Mouse (Mus musculus): ENCODE measurements around the gene Supt20.

Supt20 gene

GRCm38 (mm10) chr3:54708972-54709371 lies 16.4 kb downstream of the Supt20 start:
- DNase-seq, result no peak

DNA sequence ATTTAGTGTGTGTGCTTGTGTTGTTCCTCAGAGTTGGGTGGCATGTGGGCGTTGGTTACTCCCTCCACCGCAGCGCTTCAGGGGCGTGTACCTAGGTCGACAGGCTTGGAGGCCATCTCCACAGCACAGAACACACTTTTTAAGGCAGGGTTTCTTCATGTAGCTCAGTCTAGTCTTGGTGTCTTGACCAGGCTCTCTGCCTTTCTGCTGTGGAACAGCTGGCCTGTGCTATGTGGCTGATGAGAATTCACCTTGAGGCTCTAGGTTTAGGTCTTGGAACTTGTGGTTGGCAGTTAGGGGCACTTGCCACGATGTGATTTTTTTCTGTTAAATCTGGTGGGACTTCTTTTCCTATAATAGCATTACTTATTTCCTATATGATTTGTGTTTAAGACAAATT lies 21.6 kb downstream of the Supt20 start, which contains the start of gene Gm21958:
Gm21958 (minus strand) TSS at position 101 of the 400 bp plus-strand sequence.
- DNase-seq, result no peak

GRCm38 (mm10) chr3:54715461-54715860 lies 22.9 kb downstream of the Supt20 start:
- DNase-seq, result no peak

DNA sequence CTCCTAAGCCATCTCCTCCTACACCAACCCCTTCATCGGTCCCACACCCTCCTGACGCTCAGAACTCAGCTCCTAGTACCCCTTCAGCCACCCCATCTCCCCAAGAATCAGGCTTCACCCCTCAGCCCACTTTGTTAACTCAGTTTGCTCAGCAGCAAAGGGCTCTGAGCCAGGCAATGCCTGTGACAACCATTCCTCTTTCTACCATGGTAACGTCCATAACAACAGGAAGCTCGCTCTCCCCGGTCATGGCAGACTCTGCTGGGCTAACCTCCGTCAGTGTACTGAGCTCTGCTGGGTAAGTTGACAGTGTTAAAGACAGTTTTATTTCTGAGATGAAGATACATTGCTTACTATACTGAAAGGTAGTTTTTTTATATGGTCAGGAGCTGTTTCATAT lies 24.7 kb downstream of the Supt20 start:
- DNase-seq, result no peak

DNA sequence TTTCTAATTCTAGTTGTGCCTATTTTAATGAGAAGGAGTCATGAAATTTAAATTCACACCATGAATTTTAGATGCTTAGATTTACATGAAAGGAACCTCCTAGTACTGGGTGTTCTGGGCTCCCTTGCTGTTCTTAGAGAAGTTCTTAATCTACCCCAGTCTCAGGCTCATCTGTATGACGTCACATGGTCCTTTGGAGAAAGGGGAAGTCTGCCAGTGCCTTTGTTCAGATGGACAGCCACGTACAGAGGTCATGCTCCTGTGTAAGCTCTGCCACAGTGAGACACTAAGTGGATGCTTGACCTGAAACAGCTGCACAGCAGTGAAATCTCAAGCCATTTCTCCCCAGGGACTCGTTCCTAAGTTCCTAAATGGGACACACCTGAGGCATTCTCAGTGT lies 26.3 kb downstream of the Supt20 start:
- DNase-seq, result no peak

DNA sequence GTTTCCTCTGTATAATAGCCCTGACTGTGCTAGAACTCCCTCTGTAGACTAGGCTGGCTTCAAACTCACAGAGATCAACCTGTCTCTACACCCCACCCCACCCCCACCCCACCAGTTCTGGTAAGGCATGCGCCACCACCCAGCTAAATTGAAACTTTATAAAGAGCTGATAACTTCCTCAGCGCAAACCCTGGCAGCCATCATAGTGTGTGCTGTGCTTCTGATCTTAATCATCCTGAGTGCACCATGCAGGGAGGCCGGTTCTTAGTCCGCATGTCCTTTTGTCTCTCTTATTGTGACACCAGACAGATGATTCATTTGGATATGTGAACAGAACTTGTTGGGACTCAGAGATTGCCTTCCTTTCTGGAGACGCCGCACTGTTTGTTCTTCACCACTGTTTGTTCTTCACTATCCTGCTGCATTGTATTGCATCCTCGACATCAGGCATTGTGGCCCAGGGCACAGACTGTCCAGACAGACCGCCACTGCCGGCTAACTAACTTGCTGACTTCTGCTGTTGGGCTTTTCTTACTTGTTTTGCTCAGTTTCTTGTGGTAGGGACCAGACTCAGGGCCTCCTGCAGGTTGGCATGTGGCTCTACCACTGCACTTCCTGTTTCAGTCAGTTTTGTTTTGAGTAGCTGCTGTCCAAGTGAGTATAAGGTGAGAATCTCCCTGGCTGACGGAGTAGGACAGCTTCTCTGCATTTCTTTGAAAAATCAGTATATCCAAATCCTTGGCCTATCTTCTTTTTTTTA lies 31.3 kb downstream of the Supt20 start:
- DNase-seq, result peak in 1 of 2 experiments; percentile 27

DNA sequence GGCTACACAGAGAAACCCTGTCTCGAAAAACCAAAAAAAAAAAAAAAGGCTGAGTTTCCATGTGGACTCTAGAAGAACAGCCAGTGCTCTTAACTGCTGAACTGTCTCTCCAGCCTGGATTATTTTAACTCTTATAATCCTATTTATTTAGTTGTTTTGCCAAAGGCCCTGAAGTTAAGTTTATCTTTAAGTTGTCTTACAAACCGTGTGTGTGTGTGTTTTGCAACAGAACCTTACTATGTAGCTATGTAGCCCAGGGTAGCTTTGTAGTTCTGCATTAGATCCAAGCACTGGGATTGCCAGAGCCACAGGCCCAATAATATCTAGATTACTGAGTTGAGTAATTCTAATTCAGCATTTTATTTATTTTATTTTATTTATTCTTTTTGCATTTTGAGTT lies 32.7 kb downstream of the Supt20 start:
- no peak for DNase-seq

GRCm38 (mm10) chr3:54727588-54727987 lies 35.0 kb downstream of the Supt20 start:
- no peak for DNase-seq

DNA sequence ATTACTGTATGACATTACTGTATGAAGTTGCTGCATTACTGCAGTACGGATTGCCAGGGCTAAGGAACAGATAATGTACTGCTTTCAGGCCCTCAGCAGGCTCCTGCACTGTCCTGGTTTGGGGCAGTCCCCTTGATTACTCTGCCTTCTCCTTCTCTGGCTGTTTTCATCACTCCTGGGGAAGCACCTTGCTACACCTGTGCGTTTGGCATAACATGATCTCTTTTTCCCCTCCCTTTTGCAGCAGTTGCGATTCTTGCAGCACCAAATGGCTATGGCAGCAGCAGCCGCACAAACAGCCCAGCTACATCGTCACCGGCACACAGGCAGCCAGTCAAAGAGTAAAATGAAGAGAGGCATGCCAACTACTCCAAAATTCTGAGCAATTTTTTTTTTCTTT lies 35.5 kb downstream of the Supt20 start:
- DNase-seq, result no peak

GRCm38 (mm10) chr3:54731626-54732150 lies 39.1 kb downstream of the Supt20 start:
- DNase-seq, result no peak

DNA sequence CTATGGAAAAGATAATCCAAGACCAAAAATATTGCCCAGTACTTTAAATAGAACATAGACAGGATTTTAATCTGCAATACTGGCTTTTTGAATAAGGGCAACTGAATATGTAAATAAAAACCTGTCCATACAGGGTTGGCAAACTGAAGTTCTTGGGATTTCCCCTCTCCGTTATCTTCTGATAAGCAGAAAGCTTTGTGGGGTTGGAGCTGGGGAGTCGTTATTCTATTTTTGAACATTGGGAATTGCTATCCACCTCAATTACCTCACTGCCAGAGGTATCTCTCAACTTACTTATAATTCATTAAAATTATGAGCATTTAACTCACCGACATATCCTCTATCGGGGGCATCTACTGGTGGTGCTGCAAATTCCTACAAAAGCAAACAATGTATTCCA lies 39.8 kb downstream of the Supt20 start:
- DNase-seq, result no peak

- DNase-seq, result peak; percentile 94
Measured at GRCm38 (mm10) chr3:54734411-54735246, 42.0 kb downstream of the Supt20 start.

DNA sequence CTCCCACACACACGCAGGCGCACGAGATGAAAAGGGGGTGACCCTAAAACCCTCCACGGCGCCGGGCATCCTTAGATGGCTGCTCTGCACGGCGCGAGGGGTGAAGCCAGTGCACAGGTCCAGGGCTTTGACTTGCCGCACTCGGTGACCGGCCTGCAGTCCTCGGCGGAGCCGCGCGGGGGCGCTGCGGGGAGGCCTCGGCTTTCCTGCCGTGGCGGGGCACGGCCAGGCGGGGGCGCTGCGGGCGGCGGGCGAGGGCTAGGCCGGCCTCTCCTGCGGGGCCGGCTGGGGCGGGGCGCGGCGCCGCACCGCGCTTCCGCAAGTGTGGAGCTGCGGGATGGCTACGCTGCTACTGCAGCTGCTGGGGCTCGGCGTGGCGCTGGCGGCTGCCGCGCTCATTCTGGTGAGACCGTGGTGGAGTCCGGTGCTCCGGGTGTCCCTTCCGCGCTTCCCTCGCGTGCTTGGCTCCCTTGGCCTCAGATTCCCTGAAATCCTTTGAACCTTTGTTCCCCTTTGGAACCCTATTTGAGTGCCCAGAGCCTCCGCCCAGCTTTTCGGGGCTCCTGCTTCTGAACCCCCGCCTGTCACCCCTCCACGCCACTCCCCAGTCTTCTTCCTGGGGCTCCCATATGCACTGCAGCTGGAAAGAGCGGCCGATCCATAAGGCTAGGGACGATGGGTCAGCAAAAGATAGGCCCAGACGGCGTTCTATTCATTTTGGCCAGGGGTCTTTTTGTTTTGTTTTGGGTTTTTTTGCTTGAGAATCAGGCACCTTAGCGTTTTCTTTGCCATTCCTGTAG lies 42.8 kb downstream of the Supt20 start, which contains the start of the genes Exosc8 and Alg5:
Exosc8 (minus strand) TSS at position 147 of the 800 bp plus-strand sequence.
Alg5 (plus strand) TSS at position 293 of the 800 bp plus-strand sequence.
- peak; percentile 92 to 96 for DNase-seq

DNA sequence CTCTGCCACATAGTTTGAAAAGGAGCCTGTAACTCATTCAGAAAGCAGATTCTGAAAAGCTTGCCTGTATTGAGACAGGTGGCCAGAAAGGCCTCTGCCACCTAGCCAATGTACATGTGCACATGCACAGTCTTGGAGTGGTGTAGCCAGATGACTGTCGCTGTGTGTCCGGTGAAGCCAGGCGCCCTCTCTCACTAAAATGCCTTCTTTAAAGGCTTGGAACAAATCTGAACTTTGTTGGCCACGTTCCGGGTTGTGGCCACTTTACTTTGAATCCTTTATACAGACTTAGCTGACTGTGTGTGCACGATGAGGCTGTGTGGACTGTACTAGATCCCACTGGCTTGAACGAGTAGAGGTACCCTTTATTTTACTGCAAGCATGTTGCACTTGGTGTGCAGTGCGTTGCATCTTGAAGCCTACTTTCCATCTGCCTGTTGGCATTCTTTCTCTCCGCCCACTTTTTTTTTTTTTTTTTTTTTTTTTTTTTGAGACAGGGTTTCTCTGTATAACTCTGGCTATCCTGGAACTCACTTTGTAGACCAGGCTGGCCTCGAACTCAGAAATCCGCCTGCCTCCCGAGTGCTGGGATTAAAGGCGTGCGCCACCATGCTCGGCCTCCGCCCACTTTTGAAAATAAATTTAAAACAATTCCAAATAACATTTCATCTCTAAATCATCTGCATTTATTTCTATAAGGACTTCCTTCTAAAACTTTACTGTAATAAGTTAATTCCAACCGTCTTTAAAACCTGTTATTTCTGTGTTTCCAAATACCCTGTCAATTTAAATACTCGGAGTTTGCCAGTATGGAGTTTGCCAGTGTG lies 43.7 kb downstream of the Supt20 start:
- DNase-seq, result peak in 1 of 2 experiments; percentile 18

GRCm38 (mm10) chr3:54737317-54737716 lies 44.7 kb downstream of the Supt20 start:
- no peak for DNase-seq

DNA sequence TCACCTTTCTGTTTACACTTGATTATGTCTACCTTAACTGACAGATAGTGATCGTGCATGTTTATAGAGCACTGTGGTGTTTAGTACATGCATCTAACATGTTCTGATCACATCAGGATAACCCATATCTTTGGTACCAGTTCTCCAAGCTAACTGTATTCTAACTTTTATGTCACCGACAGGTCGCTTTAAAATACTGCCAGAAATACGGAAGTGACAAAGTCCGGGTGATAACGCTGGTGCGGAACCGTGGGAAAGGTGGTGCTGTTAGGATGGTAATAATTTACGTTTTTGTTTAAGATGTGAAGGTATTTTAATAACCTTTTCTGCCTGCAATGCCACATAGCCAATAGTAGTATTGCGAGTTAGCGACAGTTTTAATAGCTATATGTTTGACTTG lies 49.4 kb downstream of the Supt20 start:
- no peak for DNase-seq

DNA sequence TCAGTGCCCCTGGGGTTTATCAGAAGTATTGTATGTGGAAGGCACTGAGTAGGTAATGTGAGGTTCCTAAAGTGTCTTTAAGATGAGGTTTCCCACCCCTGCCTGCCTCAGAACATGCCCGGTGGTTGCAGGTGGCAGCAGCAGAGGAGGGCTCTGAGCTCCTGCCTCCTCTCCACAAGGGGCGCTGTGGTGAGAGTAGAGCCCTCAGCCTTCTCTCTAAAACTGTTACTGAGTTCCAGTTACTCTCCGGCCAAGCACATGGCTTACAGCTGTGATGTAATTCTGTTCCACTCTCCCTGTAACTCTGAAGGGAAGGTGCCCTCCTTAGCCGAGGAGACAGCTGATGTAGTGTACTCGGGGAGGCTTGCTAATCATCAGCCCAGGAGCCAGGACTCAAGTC lies 53.2 kb downstream of the Supt20 start:
- peak in 1 of 2 experiments; percentile 31 for DNase-seq

- DNase-seq, result no peak
Measured at GRCm38 (mm10) chr3:54753411-54753810, 60.8 kb downstream of the Supt20 start.

- peak; percentile 71 to 88 for DNase-seq
Measured at GRCm38 (mm10) chr3:54755145-54756041, 62.8 kb downstream of the Supt20 start, which contains the start of gene Smad9. TSS of gene Smad9 (plus strand) at chr3:54755582.

GRCm38 (mm10) chr3:54756058-54756457 lies 63.5 kb downstream of the Supt20 start:
- peak; percentile 42 to 75 for DNase-seq

DNA sequence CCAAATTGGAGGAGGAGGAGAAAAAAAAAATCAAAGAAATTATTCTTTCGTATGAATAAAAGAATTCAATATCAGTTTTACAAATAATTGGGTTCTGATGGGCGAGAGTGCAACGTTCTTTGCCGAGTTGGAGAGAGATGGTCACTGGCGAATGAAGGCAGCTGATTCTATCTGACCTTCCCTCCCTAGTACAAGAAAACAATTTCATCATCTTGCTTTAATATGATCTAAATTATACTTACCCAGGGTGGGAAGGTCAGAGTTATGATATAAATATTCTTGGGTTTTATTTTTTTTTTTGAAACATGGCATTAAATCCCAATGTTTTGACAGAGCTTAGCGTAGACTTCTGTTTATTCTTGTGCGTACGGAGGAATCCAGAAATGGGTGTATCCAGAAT lies 64.8 kb downstream of the Supt20 start:
- no peak for DNase-seq
